Mouse (Mus musculus) layer of hippocampus, postnatal 14 days (tissue): ENCODE data around the gene Smad9. TPM values are rescaled to one million over a fixed set of nuclear protein-coding genes. Genes with fewer than 3 reads are reported as not detected.
A peak's percentile ranks its signal among the peaks of the same experiment; 100 is the strongest.

Source experiments
- DNase-seq, 2 experiments: peaks; one replicate each; pipeline ENCODE4 v3.0.0; 2021 to 2022; ENCODE audit warnings: low spot score in 2 of 2, mixed read lengths in 1 of 2
- long read RNA-seq, 2 experiments: library from polyadenylated mRNA; stranded (forward); transcript quantifications; one replicate each; pipeline ENCODE4 v2.0.0; 2021
- total RNA-seq, 2 experiments: library from RNA; stranded (reverse); gene quantifications; 2 replicates each; pipeline ENCODE4 v1.2.3; 2021

The Smad9 gene
- 1 to 10 TPM; 5.4 to 5.7 TPM for total RNA-seq
- long read RNA-seq, experiment 1, partial matches to known transcripts = 0 of 2 reads
- long read RNA-seq, experiment 1, other reads (novel, unspliced or antisense) = 2 of 2 reads
- long read RNA-seq, experiment 2, full-length matches to known transcripts = 1 of 3 reads
- long read RNA-seq, experiment 2, partial matches to known transcripts = 0 of 3 reads
- long read RNA-seq, experiment 2, other reads (novel, unspliced or antisense) = 2 of 3 reads

- DNase-seq = peak; percentile 33 to 34
Measured at GRCm38 (mm10) chr3:54755145-54756041, at the start of gene Smad9. Gene Smad9, plus strand, starts transcription at chr3:54755582.

GRCm38 (mm10) chr3:54708972-54709371, 46.4 kb upstream of the Smad9 start:
- no peak for DNase-seq

GRCm38 (mm10) chr3:54714253-54714652, 41.1 kb upstream of the Smad9 start, which contains the start of gene Gm21958:
Gene Gm21958, minus strand, starts transcription at chr3:54714353.
- no peak for DNase-seq

- no peak for DNase-seq
Measured at GRCm38 (mm10) chr3:54715461-54715860, 39.9 kb upstream of the Smad9 start.

- DNase-seq = no peak
Measured at GRCm38 (mm10) chr3:54717348-54717747, 38.0 kb upstream of the Smad9 start.

- no peak for DNase-seq
Measured at GRCm38 (mm10) chr3:54718947-54719346, 36.4 kb upstream of the Smad9 start.

GRCm38 (mm10) chr3:54723741-54724500, 31.5 kb upstream of the Smad9 start:
- DNase-seq = no peak

GRCm38 (mm10) chr3:54725344-54725743, 30.0 kb upstream of the Smad9 start:
- DNase-seq = no peak

- DNase-seq = no peak
Measured at GRCm38 (mm10) chr3:54727588-54727987, 27.8 kb upstream of the Smad9 start.

- DNase-seq = no peak
Measured at GRCm38 (mm10) chr3:54728100-54728499, 27.3 kb upstream of the Smad9 start.

- no peak for DNase-seq
Measured at GRCm38 (mm10) chr3:54731626-54732150, 23.7 kb upstream of the Smad9 start.

- DNase-seq = no peak
Measured at GRCm38 (mm10) chr3:54732371-54732770, 23.0 kb upstream of the Smad9 start.

GRCm38 (mm10) chr3:54734411-54735246, 20.8 kb upstream of the Smad9 start:
- peak; percentile 89 to 91 for DNase-seq

GRCm38 (mm10) chr3:54735247-54736046, 19.9 kb upstream of the Smad9 start, which contains the start of the genes Exosc8 and Alg5:
Gene Exosc8, minus strand, starts transcription at chr3:54735393.
Gene Alg5, plus strand, starts transcription at chr3:54735539.
- peak; percentile 93 to 96 for DNase-seq

GRCm38 (mm10) chr3:54736101-54736927, 19.1 kb upstream of the Smad9 start:
- peak; percentile 22 to 24 for DNase-seq

- no peak for DNase-seq
Measured at GRCm38 (mm10) chr3:54737317-54737716, 18.1 kb upstream of the Smad9 start.

GRCm38 (mm10) chr3:54741965-54742364, 13.4 kb upstream of the Smad9 start:
- no peak for DNase-seq

- peak in 1 of 2 experiments; percentile 16 for DNase-seq
Measured at GRCm38 (mm10) chr3:54745799-54746198, 9.6 kb upstream of the Smad9 start.
